Mouse (Mus musculus): ENCODE results near the gene Nmb.
A peak's percentile ranks its signal among the peaks of the same experiment; 100 is the strongest.

Gene Nmb

DNA sequence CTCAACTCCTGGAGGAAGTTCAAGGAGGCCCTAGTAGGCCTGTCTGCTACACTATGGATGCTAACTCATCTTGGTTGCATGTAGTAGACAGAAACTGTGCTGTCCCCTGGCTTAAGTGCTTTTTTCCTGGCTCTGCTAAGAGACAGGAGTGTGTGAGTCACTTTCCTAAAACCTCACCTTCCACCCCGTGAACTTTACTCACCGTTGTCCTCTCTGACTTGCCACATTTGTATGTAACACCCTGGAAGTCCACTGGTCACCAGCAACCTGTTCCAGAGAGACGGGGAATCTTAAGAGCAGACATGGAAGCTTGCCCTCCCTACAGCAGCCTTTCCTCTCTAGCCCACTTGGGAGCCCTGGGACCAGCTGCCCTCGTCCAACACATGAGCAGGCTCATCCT is 7.2 kb downstream of the Nmb start:
- DNase-seq (ENCODE audit: low spot score) = no peak

DNA sequence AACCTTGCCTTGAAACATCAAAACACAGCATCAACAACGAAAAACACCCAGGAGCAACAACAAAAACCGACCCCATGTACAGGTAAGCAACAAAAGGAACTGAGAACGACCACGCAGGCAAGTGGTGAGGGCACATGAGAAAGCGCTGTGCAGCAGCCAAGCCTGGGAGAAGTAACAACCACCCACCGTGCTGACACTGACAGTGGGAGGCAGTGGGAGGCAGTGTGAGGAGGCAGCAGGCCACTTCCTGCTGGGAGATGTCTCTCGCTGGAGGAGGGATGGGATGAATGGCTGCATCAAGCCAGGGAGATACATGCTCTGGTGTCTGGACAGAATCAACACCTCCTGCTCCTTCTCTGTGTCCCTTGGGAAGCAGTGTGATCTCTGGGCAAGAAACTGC is 7.7 kb downstream of the Nmb start:
- no peak for DNase-seq (ENCODE audit: low spot score)

DNA sequence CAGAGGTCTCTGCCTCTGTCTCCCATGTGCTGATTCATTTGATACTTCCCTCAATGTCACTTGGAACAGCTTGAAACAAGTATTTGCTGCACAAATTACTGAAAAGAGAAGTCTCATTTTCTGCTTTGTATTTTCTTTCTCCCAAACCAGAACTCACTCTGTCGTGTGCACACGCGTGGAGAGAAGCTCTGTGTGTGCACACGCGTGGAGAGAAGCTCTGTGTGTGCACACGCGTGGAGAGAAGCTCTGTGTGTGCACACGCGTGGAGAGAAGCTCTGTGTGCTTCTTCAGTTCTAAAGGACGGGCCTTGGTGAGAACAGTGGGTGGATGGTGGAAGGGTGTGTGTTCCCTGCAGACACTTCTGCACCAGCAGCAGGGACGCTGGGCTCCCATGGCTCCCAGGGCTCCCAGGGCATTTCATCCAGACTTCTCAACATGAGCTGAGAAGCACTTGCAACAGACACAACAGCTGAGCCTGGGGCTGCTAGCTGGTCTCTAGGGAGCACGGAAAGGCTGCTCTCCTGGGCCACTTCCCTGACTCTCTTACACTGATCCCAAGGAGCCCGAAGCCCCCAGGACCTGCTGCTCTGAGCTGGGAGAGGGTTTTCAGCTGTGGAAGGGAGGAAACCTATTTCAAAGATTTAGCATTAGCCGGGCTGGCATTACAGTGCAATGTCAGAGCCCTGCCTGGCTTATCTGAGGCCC is 9.9 kb downstream of the Nmb start:
- no peak for DNase-seq (ENCODE audit: low spot score)

DNA sequence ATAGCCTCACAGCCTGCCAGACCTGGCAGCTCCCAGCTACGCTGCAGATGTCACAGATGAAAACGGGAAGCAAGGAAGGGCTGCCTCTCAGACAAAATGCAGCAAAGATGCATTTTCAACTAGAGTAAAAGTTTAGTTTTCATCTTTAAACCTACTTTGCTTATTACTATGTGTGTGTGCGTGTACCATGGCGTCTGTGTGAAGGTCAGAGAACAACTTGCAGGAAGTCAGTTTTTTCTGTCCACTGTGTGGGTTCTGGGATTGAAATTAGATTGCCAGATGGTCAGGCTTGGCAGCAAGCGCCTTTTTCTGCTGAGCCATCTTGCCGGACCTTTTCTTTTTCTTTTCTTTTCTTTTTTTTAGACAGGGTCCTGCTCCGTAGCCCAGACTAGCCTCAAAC is 10.7 kb downstream of the Nmb start:
- no peak for DNase-seq (ENCODE audit: low spot score)

DNA sequence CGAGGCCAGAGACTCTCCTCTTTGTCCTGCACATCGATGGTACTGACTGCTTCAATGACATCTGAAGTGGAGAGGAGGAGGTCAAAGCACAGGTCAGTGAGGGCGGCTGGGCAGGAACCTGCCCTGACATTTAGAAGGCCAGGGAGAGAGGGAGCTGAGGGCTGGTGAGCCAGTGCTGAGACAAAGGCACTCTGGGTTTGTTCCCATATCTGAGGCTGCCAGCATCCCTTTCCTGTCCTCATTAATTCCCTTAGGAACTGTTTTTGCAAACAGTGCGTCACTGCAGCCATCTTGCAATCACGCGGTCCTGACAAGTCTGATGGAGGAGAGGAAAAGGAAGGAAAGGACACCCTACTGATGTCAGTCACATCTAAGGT is 11.1 kb downstream of the Nmb start:
- DNase-seq (ENCODE audit: low spot score) = no peak

DNA sequence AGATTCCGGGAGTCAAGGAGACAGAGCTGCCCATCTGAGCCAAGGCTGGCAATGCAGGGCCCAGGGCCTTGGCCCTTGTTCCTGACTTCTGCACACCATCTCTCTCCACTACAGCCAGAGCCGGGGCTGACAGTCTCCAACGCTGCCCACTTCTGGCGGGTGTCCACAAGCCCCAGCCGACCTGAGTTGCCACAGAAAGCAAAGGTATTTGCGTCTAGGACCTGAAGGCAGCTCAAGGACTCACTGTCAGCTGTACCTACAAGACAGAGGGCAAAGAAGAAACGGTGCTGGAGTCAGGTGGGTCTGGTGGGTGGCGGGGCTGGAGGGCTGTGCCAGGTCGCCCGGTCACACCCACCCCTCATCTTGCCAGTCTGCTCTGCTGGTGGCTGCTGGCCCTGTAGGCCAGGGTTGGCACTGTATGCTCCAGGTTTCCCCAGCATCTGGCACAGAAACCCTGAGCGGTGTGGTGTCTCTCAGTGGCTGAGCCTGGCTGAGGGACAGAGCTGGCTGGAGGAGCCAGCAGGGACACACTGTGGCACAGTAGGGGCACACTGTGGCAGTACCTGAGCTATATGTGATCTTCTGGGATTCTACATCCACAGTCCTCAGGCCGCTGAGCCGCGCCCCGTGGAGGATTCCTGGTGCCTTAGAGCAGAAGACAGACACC is 11.7 kb downstream of the Nmb start:
- no peak for DNase-seq (ENCODE audit: low spot score)

DNA sequence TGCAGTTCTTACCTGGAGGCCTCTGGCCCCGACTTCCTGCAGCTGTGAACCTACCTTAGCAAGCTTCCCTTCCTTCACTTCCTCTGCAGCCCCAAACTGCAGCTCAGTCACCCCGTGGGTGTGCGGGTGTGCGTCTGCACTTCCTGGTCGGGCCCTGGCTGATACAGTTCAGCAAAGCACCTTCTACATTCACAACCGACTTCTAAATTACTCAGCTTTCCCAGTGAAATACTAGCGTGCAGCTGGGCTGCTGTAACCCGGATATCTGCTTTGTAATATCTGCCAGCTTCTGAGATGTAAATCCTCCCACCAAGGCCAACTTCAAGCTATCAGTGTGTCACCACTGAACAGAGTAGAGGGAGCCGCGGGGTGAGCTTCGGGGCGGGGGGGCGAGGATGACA is 15.0 kb downstream of the Nmb start:
- DNase-seq (ENCODE audit: low spot score) = no peak

DNA sequence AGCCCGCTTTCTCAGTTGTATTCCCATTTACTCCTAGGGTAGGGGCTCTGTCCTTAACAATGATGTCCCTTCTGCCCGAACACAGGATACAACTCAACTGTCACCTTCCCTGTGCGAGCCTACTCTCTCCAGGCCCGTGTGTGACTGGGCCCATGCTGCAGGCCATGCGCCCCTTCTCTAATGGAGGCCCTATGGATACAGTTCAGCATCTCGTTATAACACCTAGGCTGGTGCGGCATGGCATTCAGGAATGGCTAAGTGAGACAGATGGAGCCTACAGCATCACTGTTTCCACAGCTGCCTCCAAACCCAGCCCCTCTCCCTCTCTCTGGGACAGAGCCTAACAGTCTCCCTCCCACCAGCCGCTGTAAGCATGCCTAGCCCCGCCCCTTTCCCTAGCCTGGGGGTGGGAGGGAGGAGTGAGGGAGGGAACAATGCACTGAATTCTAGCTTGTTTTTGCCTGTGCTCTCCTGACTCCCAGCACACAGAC is 15.8 kb downstream of the Nmb start:
- no peak for DNase-seq (ENCODE audit: low spot score)

DNA sequence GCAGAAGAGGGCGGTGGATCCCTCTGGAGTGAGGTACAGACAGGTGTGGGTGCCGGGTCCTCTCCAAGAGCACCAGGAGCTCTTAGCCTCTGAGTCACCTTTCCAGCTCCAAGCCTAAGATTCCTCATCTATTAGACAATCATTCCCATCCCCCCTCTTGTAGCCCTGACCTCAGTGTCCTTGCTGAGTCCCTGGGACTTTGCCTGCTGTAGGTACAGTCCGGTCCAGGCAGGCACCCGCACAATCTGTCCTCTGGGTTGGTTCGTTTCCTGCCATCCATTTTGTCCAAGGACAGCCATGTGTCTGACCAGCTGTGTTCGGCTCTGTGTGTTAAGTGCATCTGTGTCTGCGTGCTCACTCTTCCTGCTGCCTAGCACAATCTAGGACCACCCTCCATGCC is 16.3 kb downstream of the Nmb start:
- no peak for DNase-seq (ENCODE audit: low spot score)

DNA sequence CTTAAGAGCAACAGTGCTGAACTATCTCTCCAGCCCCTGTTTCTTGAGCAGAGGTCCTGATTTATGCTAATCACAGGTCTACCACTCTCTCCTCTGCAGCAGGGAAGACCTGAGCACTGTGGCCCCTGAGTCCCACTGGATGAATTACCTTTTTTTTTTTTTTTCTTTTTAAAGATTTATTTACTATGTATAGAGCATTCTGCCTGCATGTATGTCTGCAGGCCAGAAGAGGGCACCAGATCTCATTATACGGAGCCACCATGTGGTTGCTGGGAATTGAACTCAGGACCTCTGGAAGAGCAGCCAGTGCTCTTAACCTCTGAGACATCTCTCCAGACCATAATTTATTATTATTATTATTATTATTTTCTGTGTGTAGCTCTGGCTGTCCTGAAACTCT is 19.2 kb downstream of the Nmb start:
- DNase-seq (ENCODE audit: low spot score) = no peak

DNA sequence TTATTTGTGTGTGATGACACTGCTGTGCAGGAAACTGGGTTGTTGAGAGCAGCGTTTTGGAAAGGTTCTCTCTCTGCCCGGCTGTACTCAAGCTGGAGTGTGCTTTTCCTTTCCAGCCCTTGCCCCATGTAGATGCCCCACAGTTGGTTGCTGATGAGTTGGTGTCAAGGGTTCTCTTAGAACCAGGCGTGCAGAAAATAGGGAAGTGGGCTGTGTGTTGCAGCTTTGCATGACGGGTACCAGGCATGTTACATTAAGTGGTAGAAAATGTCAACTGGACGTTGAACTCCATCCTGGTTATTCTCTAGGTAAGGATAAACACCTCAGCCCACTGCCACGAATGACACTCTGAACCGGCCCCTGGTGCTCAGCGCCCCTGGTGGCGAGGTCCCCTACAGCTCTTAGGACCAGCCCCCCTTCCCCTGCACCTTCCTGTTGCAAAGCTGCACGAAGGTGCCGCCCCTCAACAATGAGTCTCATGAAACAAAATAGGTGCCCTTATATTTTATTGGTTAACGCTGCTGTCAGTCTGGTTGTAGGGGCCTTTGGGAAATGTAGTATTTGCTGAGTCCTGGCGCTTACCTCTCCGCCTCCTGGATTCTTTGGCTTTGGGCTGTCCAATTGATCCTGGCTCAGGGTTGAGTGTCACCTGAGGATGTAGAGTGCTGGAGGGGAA is 21.9 kb downstream of the Nmb start:
- DNase-seq (ENCODE audit: low spot score) = no peak

DNA sequence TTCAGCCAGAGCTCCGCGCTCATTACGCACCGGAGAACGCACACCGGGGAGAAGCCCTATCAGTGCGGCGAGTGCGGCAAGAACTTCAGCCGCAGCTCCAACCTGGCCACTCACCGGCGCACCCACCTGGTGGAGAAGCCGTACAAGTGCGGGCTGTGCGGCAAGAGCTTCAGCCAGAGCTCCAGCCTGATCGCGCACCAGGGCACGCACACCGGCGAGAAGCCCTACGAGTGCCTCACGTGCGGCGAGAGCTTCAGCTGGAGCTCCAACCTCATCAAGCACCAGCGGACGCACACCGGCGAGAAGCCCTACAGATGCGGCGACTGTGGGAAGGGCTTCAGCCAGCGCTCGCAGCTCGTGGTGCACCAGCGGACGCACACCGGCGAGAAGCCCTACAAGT is 29.1 kb downstream of the Nmb start:
- no peak for DNase-seq (ENCODE audit: low spot score)

DNA sequence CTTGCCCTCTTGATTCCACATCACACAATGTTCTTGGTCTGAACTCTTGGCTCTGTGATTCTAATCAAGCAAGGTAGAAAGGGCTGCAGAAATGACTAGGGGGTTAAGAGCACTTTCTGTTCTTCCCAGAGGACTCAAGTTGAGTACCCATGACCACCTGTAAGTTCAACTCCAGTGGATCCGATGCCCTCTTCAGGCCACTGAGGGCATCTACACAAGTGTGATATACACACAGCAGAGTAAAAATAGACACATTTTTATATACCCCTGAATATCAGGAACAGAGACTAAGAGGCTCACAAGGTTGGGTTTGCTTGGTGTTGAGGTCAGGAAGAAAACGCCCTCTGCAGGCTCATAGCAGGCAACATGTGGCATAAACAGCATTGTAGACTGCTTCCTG is 31.2 kb downstream of the Nmb start:
- no peak for DNase-seq (ENCODE audit: low spot score)

DNA sequence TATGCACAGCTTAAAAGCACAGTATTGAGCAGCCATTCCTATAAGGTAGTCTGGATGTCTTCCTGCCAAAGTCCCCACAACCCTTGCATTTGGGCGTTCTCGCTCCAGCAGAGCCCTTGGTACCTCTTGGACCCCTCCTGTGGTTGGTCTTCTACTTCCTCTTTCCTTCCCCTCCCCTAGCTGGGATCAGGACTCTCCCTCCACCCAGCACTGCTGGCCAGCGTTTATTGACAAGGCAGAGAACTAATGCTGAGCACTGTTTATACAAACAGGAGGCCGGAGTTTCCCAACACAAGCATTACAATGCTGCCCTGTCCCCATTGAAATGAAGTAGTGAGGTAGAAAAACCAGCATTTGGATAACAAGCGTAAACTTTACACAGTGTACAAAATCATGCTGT is 31.8 kb downstream of the Nmb start:
- DNase-seq (ENCODE audit: low spot score) = no peak

DNA sequence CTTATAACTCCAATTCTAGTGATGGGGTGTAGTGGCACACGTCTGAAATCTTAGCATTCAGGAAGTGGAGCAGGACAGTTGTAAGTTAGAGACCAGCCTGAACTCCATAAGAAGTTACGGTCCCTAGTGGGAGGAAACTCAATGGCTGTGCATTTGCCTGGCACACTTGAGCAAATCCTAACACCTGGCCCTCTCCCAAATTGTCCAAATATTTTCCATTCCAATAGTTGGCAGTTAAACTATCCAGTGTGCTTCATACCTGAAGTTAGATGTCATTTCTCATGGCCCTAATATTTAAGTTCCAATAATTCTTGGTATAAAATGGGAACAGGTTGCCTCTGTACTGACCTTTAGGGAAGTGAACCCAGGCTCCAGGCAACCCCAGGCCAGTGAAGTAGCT is 36.2 kb downstream of the Nmb start:
- no peak for DNase-seq (ENCODE audit: low spot score)

DNA sequence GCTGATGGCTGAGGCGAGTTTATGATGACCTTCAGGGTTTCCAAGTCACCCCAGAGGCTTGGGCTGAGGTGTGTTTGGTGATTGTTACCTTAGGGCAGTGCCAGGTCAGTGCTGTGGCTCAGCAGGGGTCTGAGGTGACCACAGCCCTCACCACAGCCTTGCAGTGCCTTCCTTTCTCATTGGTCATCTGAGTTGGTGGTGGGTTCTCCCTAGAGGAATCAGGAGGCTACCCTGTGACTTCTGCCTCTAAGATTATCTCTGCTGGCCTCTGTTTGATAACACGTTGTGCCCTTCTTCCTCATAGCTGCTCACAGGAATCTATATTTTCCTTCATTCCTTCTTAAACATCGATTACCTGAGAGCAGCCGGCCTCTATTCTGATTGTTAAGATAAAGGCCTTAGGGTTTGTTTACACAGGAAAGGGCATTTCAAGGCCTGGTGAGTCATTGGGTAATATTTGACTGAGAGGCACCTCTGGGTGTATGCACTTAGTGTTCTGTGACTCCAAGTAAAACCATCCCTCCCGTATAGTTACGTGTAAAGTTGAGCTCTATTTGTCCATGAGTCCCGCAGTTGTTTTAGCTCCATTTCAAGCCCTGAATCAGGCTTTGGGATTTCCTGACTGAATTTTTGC is 38.2 kb downstream of the Nmb start:
- no peak for DNase-seq (ENCODE audit: low spot score)

DNA sequence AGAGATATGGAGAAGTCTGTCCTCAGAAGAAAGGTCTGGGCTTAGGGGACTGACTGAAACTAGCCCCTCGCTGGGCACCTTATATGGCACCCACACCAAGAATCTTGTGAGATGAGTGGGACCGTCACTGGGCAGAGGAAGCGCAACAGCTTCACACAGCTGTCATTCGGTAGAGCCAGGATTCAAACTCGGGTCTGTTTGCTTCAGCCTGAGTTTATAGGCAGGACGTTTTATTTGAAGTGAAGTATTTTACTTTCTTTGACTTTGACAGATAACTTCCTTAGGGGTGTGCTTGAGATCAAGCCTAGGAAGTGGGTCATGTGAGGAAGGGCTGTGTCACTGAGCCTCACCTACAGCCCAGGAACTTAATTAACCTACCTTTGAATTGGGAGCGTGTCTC is 39.4 kb downstream of the Nmb start:
- no peak for DNase-seq (ENCODE audit: low spot score)

DNA sequence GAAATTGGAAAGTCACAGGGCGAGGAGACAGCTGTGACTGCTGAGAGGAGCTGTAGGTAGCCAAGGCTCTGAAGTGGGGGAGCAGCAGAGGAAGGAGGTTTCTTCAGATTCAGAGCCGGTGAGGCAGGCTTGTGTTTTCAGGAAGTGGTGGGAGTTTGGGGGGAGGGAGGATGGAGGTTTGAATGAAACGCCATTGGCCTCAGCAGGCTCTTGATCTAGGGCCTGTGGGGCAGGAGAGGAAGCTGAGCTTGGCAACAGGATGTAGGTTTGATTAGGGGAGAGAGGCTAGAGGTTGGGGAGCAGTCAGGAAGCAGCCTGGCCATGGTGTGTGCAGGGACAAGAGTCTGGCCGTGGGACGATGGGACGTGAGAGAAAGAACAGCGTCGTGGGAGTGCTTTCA is 40.0 kb downstream of the Nmb start:
- no peak for DNase-seq (ENCODE audit: low spot score)

DNA sequence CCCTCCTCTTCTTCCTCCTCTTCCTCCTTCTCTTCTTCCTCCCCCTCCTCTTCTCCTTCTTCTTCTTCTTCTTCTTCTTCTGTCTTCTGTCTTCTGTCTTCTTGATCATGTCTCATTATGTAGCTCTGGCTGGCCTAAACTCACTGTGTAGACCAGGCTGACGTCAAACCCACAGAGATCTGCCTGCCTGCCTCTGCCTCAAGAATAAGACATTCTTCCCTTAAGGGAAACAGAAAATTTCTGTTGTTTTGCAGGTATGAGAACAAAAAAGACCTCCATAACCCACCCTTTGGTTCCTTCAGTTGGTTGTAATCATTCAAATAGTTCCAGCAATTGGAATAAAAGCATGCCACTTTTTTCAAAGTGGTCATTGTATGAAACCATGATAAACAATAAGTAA is 40.7 kb downstream of the Nmb start:
- DNase-seq (ENCODE audit: low spot score) = no peak

DNA sequence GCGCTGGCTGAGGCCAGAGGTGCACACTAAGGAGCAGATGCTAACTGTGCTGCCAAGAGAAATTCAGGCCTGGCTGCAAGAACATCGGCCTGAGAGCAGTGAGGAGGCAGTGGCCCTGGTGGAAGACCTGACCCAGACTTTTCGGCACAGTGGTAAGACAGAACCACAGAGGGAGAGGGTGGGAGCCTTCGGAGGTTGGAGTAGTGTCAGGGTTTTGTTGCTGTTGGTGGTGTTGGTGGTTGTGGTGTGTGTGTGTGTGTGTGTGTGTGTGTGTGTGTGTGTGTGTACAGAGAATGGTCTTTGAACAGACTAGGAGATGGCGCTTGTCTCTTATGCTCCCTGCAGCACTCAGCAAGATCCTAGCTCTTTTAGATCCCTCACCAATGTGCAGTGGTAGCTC is 41.4 kb downstream of the Nmb start:
- no peak for DNase-seq (ENCODE audit: low spot score)

DNA sequence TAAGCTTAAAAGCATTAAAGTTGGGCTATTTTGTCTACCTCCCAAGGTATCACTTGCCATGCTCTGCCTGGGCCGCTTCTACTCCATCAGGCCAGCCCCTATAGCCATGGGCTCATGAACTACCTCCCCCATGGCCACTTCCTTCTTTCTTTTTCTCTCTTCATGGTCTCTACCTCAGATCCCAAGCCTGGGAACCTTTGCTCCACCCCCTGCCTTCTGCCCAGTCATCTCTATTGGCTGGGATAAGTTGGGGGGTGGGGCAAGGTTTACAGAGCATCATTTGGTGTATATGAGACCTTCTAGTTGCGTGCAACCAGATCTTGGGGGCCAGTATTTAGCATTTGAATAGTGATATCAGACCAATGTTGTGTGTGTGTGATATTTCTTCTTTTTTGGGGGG is 42.4 kb downstream of the Nmb start:
- no peak for DNase-seq (ENCODE audit: low spot score)

DNA sequence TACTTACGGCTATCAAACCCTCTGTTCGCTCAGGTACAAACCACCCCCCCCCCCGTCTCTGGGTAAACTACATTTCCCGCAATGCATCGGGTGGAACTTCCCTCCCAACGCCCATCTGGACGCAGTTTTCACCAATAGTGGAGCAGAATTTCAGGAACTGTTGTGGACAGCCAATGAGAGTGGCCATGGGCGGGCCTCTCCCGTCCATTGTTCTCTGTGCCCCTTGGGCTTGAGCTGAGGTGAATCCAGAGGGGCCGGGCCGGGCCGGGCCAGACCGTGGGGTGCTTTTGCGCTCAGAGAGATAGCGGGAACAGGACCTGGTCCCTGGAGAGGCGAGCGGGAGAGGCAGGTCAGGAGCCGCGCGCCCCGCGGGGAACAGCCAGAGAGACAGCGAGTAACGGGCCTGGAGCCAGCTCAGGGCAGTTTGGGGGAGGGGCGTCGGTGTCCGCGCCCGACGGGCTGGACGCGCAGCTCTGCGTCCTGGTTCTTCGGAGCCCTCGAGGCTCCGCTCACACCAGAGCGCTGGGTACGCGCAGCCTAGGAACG is 44.1 kb downstream of the Nmb start, which contains the start of gene Zscan2:
Gene Zscan2, plus strand, starts transcription at position 192 of the 546 bp plus-strand sequence.
- peak; percentile 86 for DNase-seq (ENCODE audit: low spot score)

DNA sequence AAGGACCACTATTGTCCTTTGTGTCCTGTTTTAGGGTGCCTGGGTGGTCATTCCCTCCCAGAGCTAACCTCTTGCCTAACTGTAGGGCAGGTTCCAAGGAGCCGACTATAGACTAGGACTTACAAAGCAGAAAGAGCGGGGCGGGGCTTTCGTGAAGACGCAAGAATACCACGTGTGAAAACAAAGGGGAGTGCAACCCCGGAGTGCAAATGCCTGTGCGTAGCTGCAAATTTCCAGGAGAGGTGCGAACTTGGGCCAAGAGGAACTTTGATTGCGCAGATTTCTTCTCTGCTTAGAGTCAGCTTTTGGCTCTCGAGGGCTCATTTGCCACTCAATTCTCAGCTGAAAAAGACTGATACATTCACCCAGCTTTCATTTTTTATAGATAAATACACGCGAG is 44.6 kb downstream of the Nmb start:
- DNase-seq (ENCODE audit: low spot score) = no peak
